Mouse (Mus musculus) thymus, adult 2 months (tissue): ENCODE data around the gene Stoml1.

Experiments used
- CTCF ChIP-seq: fragments of 200-500 bp; IDR thresholded peaks from 2 replicates; pipeline ENCODE4 v1.5.1; 2012; ENCODE audit warnings: mild to moderate bottlenecking, control low read depth, low read length, moderate library complexity, borderline replicate concordance; ENCODE audit not compliant: control insufficient read depth, poor library complexity, insufficient read depth; ENCODE audit errors: extremely low read depth
- POLR2A ChIP-seq: fragments of 200-500 bp; IDR thresholded peaks from 2 replicates; pipeline ENCODE4 v1.6.1; 2012; ENCODE audit warnings: mild to moderate bottlenecking, low read length, control low read depth, moderate library complexity; ENCODE audit not compliant: control insufficient read depth, poor library complexity, insufficient read depth; ENCODE audit errors: extremely low read depth

GRCm38 (mm10) chr9:58295766-58296361, 42.9 kb downstream of the Stoml1 start:
- TF ChIP-seq CTCF (no peak), POLR2A (no peak)
